Mouse (Mus musculus) brain, embryonic 14.5 days (tissue): ENCODE results near the gene Slc6a11. TPM values are rescaled to one million over a fixed set of nuclear protein-coding genes. Genes with fewer than 3 reads are reported as not detected.

ENCODE experiments used
- DNase-seq: peaks from one replicate; pipeline ENCODE4 v3.0.0-alpha.2; 2011; ENCODE audit warnings: low read depth
- CTCF ChIP-seq: fragments of 200-500 bp; IDR thresholded peaks from 2 replicates; pipeline ENCODE4 v1.5.1; 2012; ENCODE audit warnings: inconsistent platforms, mild to moderate bottlenecking, moderate library complexity, borderline replicate concordance; ENCODE audit not compliant: insufficient read depth, insufficient read length; ENCODE audit errors: extremely low read depth
- POLR2A ChIP-seq: fragments of 200-500 bp; IDR thresholded peaks from 2 replicates; pipeline ENCODE4 v1.6.1; 2012; ENCODE audit warnings: mild to moderate bottlenecking, inconsistent platforms, borderline replicate concordance; ENCODE audit not compliant: poor library complexity, insufficient read depth, insufficient read length, severe bottlenecking; ENCODE audit errors: extremely low read depth
- polyA plus RNA-seq: library from polyadenylated mRNA; depleted of rRNA; stranded (reverse); fragments of >200 nt; gene quantifications from 2 replicates; pipeline ENCODE4 v1.2.3, GENCODE M21; 2012; rRNA removed

Gene Slc6a11
- polyA plus RNA-seq, 1 experiment = 46.2 TPM

- DNase-seq = peak; percentile 71
- no peak for TF ChIP-seq CTCF
- TF ChIP-seq POLR2A = no peak
These were observed 160.4 kb downstream of the Slc6a11 start for GRCm38 (mm10) chr6:114291396-114291795.

- no peak for DNase-seq
- TF ChIP-seq CTCF = no peak
- no peak for TF ChIP-seq POLR2A
These were observed 162.5 kb downstream of the Slc6a11 start for GRCm38 (mm10) chr6:114293511-114293910.

DNA sequence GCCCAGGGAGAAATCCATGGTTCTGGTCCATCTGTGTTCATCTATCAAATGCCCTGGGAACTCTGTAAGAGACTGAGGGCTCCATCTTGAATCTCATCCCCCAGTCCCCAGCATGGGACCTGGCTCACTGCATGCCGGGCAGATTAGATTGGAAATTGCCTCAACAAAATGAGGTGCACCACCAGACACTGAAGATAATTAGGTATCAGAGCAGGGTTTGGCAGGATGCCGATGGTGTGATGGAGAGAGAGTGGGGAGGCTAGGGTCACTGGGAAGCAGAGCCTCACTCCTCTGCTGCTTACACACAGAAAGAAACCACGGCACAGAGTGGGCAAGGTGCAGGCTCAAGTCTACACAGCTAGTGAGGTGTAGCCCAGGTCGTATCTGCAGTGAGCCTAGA, 164.0 kb downstream of the Slc6a11 start:
- TF ChIP-seq CTCF = no peak
- TF ChIP-seq POLR2A = no peak
- peak; percentile 60 for DNase-seq

GRCm38 (mm10) chr6:114297260-114298002, 166.4 kb downstream of the Slc6a11 start:
- TF ChIP-seq CTCF (peak; percentile 28; the same call in 1 of the 2 replicates), POLR2A (no peak)
- peak; percentile 95 for DNase-seq

Other genes starting within 250 kb of the Slc6a11 start
- 10.6 and 24.3 TPM in 2 replicates for gene Atp2b2, start 88.6 kb upstream of the Slc6a11 start, polyA plus RNA-seq
- gene Slc6a1, start 151.4 kb downstream of the Slc6a11 start, polyA plus RNA-seq = 210 and 269 TPM in 2 replicates